Mouse (Mus musculus) v-Abl transformed pro-B cells (cell line): ENCODE results near the gene Lmcd1.
"Not testable (repeated sequence)": the region's sequence is repeated elsewhere in the genome, so short reads cannot be mapped to it uniquely, and the experiment has no call there.

Source experiments
- in situ Hi-C, 2 experiments: fragments of 400-800 bp; cut with MboI; formaldehyde crosslinking; loops; one replicate each; pipeline ENCODE4 v1.15.1; 2025; ENCODE audit not compliant: unreplicated experiment in 2 of 2

Gene Lmcd1

GRCm38 (mm10) chr6:112273501-112274205 lies at the start of gene Lmcd1:
Gene Lmcd1, plus strand, starts transcription at chr6:112273758.
- in situ Hi-C loops = no loop called here

DNA sequence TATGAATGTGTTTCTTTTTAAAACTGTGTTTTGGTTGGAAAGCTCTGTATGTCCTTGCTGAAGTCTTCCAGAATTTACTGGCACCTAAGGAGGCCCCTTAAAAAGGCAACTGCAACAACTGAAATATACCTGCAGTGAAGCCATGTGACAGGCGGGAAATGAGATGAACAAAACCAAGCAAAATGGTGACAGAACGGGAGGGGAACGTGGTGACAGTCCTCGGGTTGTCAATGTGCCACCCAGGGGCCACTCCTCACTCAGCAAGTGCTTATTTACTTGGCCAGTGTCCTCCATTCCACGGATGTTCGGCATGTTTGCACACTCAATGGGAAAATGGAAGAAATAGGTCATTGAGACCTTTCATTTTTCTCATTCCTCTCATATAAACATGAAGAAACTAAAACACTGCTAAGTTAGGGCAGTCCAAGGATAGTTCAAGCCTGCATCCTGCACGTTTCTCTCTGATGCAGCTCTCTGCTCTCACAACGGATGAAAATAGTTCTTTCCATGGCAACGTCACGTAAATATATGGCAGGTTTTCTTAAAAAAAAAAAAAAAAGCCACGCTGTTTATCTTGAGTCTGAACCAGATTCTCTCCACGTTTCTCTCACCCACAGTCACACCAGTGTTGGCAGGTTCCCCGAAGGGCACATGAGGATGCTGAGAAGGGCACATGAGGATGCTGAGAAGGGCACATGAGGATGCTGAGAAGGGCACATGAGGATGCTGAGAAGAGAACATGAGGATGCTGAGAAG lies 49.5 kb upstream of the Lmcd1 start:
- in situ Hi-C loops = loop anchor here in 1 of 2 experiments (25.0 kb wide), 1 partner anchor 788 kb away; no protein-coding TSS in a partner anchor

GRCm38 (mm10) chr6:112236775-112237174 lies 36.8 kb upstream of the Lmcd1 start:
- in situ Hi-C loops = no loop called here

DNA sequence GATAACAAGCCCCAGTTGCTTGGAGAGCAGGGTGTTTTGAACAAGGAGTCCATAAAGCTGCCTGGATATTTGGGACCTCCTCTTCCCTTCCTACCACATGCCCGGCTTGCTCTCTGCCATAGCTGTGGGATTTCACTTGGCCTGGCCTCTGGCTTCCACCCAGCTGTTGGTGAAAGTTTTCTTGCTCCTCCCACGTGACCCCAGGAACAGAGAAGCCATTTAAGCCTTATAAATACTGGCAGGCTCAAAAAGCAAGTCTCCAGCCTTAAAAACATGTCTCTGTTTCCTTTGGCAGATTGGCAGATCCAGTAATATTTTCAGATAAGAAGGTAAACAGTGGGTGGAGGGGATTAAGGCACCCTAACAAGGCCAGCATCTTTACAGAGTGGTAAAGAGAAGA lies 31.3 kb upstream of the Lmcd1 start:
- in situ Hi-C loops = no loop called here

- in situ Hi-C loops = no loop called here
Observed at GRCm38 (mm10) chr6:112245639-112246038, 27.9 kb upstream of the Lmcd1 start.

GRCm38 (mm10) chr6:112246636-112247035 lies 26.9 kb upstream of the Lmcd1 start:
- in situ Hi-C loops = no loop called here

DNA sequence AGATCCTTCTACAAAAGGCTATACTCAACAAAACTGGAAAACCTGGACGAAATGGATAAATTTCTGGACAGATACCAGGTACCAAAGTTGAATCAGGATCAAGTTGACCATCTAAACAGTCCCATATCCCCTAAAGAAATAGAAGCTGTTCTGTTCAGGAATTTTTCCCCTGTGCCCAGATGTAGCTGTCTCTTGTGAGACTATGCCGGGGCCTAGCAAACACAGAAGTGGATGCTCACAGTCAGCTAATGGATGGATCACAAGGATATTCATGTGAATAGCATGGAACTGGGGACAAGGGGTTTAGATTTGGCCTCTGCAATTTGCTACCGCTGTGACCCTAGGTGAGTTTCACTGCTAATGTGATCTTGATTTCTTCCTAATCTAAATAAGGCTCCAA lies 19.6 kb upstream of the Lmcd1 start:
- in situ Hi-C loops = not testable (repeated sequence)

GRCm38 (mm10) chr6:112254967-112255366 lies 18.6 kb upstream of the Lmcd1 start:
- in situ Hi-C loops = no loop called here

- in situ Hi-C loops = no loop called here
Observed at GRCm38 (mm10) chr6:112255388-112256225, 18.0 kb upstream of the Lmcd1 start.

DNA sequence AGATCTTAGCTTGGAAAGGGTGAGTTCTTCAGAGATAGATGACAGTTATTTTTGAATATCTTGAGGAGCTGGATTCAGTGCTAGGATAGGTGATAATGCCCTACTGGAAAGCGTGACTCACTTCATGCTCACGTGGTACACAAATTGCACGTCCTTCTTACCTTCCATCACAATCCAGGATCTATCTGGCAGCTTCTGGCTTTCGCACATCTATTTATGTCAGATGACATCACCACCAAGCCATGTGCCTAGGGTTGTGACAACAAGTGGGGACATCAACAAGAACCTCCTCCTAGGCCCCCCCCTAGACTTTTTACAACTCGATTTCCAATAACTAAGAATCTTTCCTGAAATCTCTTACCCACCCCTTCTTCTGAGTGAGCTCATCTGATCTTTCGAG lies 17.0 kb upstream of the Lmcd1 start:
- in situ Hi-C loops = no loop called here

GRCm38 (mm10) chr6:112261089-112261488 lies 12.5 kb upstream of the Lmcd1 start:
- in situ Hi-C loops = no loop called here

DNA sequence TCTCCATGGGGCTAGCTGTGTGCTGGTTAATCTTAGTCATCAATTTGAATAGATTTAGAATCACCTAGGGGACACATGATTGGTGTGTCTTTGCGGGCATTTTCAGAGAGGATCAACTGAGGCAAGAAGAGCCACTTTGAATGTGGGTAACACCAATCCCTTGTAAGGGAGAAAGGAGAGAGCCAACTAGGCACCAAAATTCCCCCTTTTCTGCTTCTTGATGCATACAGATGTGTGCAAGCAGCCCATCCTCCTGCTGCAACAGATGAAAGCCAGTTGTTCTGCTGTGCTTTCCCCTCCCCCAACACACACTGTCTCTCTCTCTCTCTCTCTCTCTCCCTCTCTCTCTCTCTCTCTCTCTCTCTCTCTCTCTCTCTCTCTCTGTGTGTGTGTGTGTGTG lies 9.2 kb upstream of the Lmcd1 start:
- in situ Hi-C loops = no loop called here

GRCm38 (mm10) chr6:112266631-112267030 lies 6.9 kb upstream of the Lmcd1 start:
- in situ Hi-C loops = no loop called here

GRCm38 (mm10) chr6:112267661-112268357 lies 5.7 kb upstream of the Lmcd1 start:
- in situ Hi-C loops = no loop called here

- in situ Hi-C loops = no loop called here
Observed at GRCm38 (mm10) chr6:112274261-112275055, 900 bp downstream of the Lmcd1 start.

- in situ Hi-C loops = no loop called here
Observed at GRCm38 (mm10) chr6:112275731-112276245, 2.2 kb downstream of the Lmcd1 start.

DNA sequence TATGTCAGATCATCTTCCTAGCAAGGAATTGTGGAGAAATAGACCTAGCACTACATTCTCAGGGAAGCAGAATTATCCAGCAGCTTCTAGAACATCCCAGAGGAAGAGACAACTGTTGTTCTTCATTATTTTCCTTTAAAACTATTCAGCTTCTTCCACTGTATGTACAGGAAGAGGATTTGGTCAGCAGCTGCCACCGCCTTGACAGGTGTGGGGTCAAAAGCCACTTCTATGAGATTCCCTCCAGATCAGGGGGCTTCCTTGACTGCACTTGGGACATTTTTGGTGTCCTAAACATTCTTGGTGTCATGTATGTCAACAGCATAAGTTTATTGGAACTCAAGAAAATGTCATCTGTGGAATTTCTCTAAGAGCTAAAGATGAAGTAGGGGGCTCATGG lies 5.2 kb downstream of the Lmcd1 start:
- in situ Hi-C loops = no loop called here

GRCm38 (mm10) chr6:112280161-112280560 lies 6.6 kb downstream of the Lmcd1 start:
- in situ Hi-C loops = no loop called here

DNA sequence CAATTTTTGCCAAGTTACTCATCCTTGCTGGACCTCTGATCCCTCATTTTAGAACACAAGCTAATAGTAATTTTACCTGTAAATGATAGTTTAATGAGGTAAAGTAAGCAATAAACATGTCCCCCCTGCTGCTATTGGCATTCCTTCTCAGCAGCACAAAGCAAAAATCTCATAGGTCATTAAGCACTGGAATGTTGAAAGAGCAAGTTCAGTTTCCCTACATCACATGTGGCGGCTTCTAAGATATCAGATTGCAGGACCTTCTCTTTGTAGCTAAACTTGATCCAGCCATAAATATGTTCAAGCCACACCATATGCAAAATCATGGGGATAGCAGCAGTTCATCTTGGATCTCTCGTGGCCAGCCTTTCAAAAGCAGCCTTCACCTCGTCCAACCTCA lies 7.4 kb downstream of the Lmcd1 start:
- in situ Hi-C loops = no loop called here

DNA sequence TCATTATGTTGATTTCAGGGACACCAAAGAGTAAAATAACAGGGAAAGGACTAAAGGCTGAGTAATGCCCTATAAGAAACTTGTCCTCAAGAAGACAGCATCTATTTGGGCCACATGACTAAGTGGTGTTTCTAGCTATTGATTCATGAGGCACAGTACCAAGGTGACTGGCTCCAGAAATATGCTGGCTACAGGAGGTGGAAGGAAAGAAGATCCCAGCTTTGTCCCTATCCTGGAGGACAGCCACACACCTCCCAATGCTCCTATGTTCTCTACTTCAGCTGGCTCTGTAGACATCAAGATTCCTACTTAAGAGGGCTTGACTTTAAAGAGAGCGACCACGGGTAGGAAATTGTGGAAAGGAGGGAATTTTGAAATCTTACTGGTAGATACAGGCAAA lies 8.4 kb downstream of the Lmcd1 start:
- in situ Hi-C loops = no loop called here
